Mouse (Mus musculus): ENCODE data around the gene Gm28557.

DNA sequence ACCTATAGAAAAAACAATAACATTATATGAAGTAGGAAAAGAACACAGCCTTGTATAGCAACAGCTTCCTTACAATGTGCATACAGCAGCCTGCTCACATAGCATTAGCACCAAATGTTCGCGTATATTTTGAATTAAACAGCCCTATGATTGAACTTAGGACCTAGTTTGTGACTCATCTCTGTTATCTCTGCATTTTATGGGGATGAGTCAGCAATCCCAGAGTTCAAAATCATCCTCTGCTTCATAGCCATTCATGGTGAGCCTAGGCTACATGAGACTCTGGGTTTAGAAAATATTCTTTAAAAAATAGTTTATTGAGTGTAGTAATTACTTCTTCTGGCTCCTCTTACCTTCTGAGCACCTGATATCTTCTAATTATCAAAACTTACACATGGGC lies 4.9 kb upstream of the Gm28557 start:
- TF ChIP-seq CTCF (IDR thresholded peaks at IDR 0.05; ENCODE audit: low read depth): no peak
- TF ChIP-seq EP300 (optimal IDR thresholded peaks at IDR 0.05): no peak
